Mouse (Mus musculus) central nervous system, embryonic 14 days (tissue): ENCODE results near the gene Tmem59l. TPM values are rescaled to one million over a fixed set of nuclear protein-coding genes. Genes with fewer than 3 reads are reported as not detected.

Source experiments
- polyA plus RNA-seq: library from polyadenylated mRNA; depleted of rRNA; stranded (reverse); fragments of >200 nt; gene quantifications from 2 replicates; pipeline ENCODE4 v1.2.3, GENCODE M21; 2012; rRNA removed

The Tmem59l gene
- 47.6 and 47.7 TPM in 2 replicates for polyA plus RNA-seq

GRCm38 (mm10) chr8:70486941-70487520 is at the start of gene Tmem59l:
Tmem59l (minus strand) TSS chr8:70487358.

GRCm38 (mm10) chr8:70527512-70528181 is 40.5 kb upstream of the Tmem59l start, which contains the start of the genes Fkbp8 and Kxd1:
Fkbp8 (plus strand) TSS chr8:70527724.
Kxd1 (minus strand) TSS chr8:70527956.

GRCm38 (mm10) chr8:70510228-70510915 is 23.2 kb upstream of the Tmem59l start, which contains the start of gene Uba52:
Uba52 (minus strand) TSS chr8:70510801.

GRCm38 (mm10) chr8:70506328-70507026 is 19.3 kb upstream of the Tmem59l start, which contains the start of gene Rex1bd:
Rex1bd (minus strand) TSS chr8:70506752.

GRCm38 (mm10) chr8:70492664-70493640 is 5.8 kb upstream of the Tmem59l start, which contains the start of gene Crlf1:
Crlf1 (plus strand) TSS chr8:70493158.

GRCm38 (mm10) chr8:70476333-70477268 is 10.6 kb downstream of the Tmem59l start, which contains the start of gene Klhl26:
Klhl26 (minus strand) TSS chr8:70476968.

GRCm38 (mm10) chr8:70439055-70439847 is 47.9 kb downstream of the Tmem59l start, which contains the start of gene Crtc1:
Crtc1 (minus strand) TSS chr8:70439579.

Other genes starting within 250 kb of the Tmem59l start
- 74.1 and 85.3 TPM in 2 replicates for gene Homer3, start 204.5 kb downstream of the Tmem59l start, polyA plus RNA-seq
- 59.2 and 61.1 TPM in 2 replicates for gene Ddx49, start 184.9 kb downstream of the Tmem59l start, polyA plus RNA-seq
- gene Cope, start 184.8 kb downstream of the Tmem59l start, polyA plus RNA-seq = 281 and 299 TPM in 2 replicates
- 27.7 and 27.9 TPM in 2 replicates for gene Cers1, start 171.6 kb downstream of the Tmem59l start, polyA plus RNA-seq
- 13.2 and 14.1 TPM in 2 replicates for gene Gdf1, start 157.5 kb downstream of the Tmem59l start, polyA plus RNA-seq
- gene Upf1, start 134.1 kb downstream of the Tmem59l start, polyA plus RNA-seq = 26.8 and 30.5 TPM in 2 replicates
- 0.23 and 14.2 TPM in 2 replicates for gene Comp, start 113.8 kb downstream of the Tmem59l start, polyA plus RNA-seq
- gene Crtc1, start 47.8 kb downstream of the Tmem59l start, polyA plus RNA-seq = 46.5 and 52.0 TPM in 2 replicates
- 37.6 and 39.6 TPM in 2 replicates for gene Klhl26, start 10.4 kb downstream of the Tmem59l start, polyA plus RNA-seq
- gene Crlf1, start 5.8 kb upstream of the Tmem59l start, polyA plus RNA-seq = 1.8 and 6.7 TPM in 2 replicates
- gene Rex1bd, start 19.4 kb upstream of the Tmem59l start, polyA plus RNA-seq = 177 and 179 TPM in 2 replicates
- gene Uba52, start 23.4 kb upstream of the Tmem59l start, polyA plus RNA-seq = 1,708 and 2,002 TPM in 2 replicates
- gene Fkbp8, start 40.4 kb upstream of the Tmem59l start, polyA plus RNA-seq = 446 and 466 TPM in 2 replicates
- gene Kxd1, start 40.6 kb upstream of the Tmem59l start, polyA plus RNA-seq = 42.2 and 43.7 TPM in 2 replicates
- 29.2 and 29.7 TPM in 2 replicates for gene Ell, start 52.1 kb upstream of the Tmem59l start, polyA plus RNA-seq
- 143 and 177 TPM in 2 replicates for gene Isyna1, start 107.0 kb upstream of the Tmem59l start, polyA plus RNA-seq
- gene Ssbp4, start 121.5 kb upstream of the Tmem59l start, polyA plus RNA-seq = 183 and 213 TPM in 2 replicates
- 1.6 TPM in 2 replicates for gene Lrrc25, start 128.8 kb upstream of the Tmem59l start, polyA plus RNA-seq
- 0.19 and 0.29 TPM in 2 replicates for gene Gdf15, start 145.1 kb upstream of the Tmem59l start, polyA plus RNA-seq
- gene Pgpep1, start 173.0 kb upstream of the Tmem59l start, polyA plus RNA-seq = 59.2 and 61.0 TPM in 2 replicates
- gene Lsm4, start 185.9 kb upstream of the Tmem59l start, polyA plus RNA-seq = 183 and 207 TPM in 2 replicates
- 210 and 211 TPM in 2 replicates for gene Jund, start 211.6 kb upstream of the Tmem59l start, polyA plus RNA-seq
- gene Iqcn, start 216.1 kb upstream of the Tmem59l start, polyA plus RNA-seq = 0.08 and 0.10 TPM in 2 replicates
- not detected in 2 replicates for gene Gm3336, start 231.2 kb upstream of the Tmem59l start, polyA plus RNA-seq
- gene Pde4c, start 236.4 kb upstream of the Tmem59l start, polyA plus RNA-seq = 0.53 and 0.63 TPM in 2 replicates